Mouse (Mus musculus) hindbrain, embryonic 12.5 days (tissue): ENCODE measurements at regions not wholly inside any gene's neighbourhood (a gene's known extent, or its start where the extent isn't known, plus 50 kb on each side); places are given as distances from the start of the nearest gene placed in this dataset.

Experiments
- ATAC-seq: fragments of 200-750 bp; cut with Nextera tagmentation; 2 replicates; pipeline ENCODE4 v1.8.0; 2017; ENCODE audit warnings: moderate TSS enrichment; ENCODE audit not compliant: low FRiP score
- H3K27ac ChIP-seq: fragments of 300-500 bp; sonication (generic); 2 replicates; pipeline ENCODE4 v1.5.1; 2016; ENCODE audit warnings: mild to moderate bottlenecking
- H3K27me3 ChIP-seq: fragments of 300-500 bp; sonication (generic); 2 replicates; pipeline ENCODE4 v1.6.1; 2016; ENCODE audit warnings: mild to moderate bottlenecking
- H3K36me3 ChIP-seq: fragments of 300-500 bp; sonication (generic); 2 replicates; pipeline ENCODE4 v1.6.1; 2016; ENCODE audit warnings: mild to moderate bottlenecking
- H3K4me1 ChIP-seq: fragments of 300-500 bp; sonication (generic); 2 replicates; pipeline ENCODE4 v1.6.1; 2016
- H3K4me2 ChIP-seq: fragments of 300-500 bp; sonication (generic); replicated peaks from 2 replicates; pipeline ENCODE4 v1.6.1; 2016; ENCODE audit warnings: mild to moderate bottlenecking
- H3K4me3 ChIP-seq: fragments of 300-500 bp; sonication (generic); 2 replicates; pipeline ENCODE4 v1.5.1; 2016; ENCODE audit warnings: mild to moderate bottlenecking
- H3K9ac ChIP-seq: fragments of 300-500 bp; sonication (generic); 2 replicates; pipeline ENCODE4 v1.6.1; 2016; ENCODE audit warnings: mild to moderate bottlenecking, moderate library complexity
- H3K9me3 ChIP-seq: fragments of 300-500 bp; sonication (generic); replicated peaks from 2 replicates; pipeline ENCODE4 v1.6.1; 2016; ENCODE audit warnings: mild to moderate bottlenecking
- WGBS: fragments of 180-500 bp; shearing (Covaris S2); methylation state at CpG from one replicate; pipeline ENCODE4 v1.1.7; 2016; 5-methylcytosine and 5-hydroxymethylcytosine counted together

DNA sequence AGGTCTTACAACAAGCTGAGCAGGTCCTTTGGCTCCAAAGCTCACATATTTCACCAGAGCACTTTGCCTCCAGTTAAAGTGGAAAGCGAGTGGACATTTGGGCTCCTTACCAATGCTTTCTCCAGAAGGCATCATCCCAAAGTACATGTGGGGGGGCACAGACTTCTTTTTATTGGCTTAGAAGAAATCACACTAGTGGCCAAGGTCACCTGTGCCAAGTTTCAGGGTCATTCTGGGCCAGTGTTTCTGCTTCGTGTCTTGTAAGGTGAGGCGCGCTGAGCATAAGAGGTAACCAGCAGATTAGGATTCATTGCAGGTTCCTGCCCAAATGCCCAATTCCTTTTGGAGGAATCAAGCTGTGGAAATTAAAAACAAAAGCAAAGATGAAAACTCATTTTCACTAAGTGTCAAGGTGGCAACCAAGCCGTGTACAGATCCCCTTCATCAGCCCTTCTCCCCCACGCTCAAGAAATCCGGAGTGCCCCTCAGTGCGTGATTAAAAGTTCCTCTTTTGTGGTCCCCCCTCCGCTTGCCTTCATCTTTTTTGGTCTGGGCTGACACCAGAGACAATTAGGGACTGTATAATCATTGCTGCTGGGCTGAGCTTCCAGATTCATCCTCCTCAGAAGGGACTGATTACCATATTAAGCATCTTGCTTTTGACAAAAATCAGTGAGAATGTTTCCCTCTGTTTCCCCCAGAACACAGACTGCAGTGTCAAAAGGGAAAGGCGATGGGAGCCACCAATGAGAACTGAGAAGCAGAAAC is 222.2 kb upstream of the Ntm start:
- H3K27me3 ChIP-seq = no peaks in the 10 kb centered on the region
- 0 out of 2 replicates have a peak, but pooled peaks cover 7% of the 10 kb centered on the region for H3K4me1 ChIP-seq
- WGBS = 70% methylated on average over 10 of the region's 10 CpGs
- no peaks in the 10 kb centered on the region for H3K36me3 ChIP-seq
- H3K4me2 ChIP-seq = no peak overlapping the region
- H3K27ac ChIP-seq = no peak overlapping the region
- no peak overlapping the region for H3K9ac ChIP-seq
- ATAC-seq = no peak
- H3K4me3 ChIP-seq = no peak overlapping the region
- H3K9me3 ChIP-seq = no peaks in the 10 kb centered on the region

DNA sequence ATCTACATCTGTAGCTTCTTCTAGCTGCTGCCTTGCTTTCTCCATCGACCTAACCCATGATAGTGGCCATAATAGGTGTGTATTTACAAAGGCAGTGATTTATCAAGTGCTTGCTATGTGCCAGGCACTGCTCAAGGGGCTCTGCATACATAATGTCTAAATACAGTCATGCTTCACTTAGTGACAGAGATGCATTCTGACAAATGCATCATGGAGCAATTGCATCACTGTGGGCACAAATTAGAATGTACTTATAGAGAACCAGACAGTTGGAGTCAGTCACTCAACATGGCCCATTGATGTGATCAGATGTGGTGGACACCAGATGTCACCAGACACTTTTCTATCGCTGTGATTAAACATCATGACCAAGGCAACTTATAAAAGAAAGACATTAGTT is 223.3 kb upstream of the Ntm start:
- no peak overlapping the region for H3K4me3 ChIP-seq
- no peak overlapping the region for H3K27ac ChIP-seq
- ATAC-seq = no peak
- no peak overlapping the region for H3K9ac ChIP-seq
- H3K27me3 ChIP-seq = no peaks in the 10 kb centered on the region
- no peaks in the 10 kb centered on the region for H3K9me3 ChIP-seq
- no peak overlapping the region for H3K4me2 ChIP-seq
- 0 out of 2 replicates have a peak, but pooled peaks cover 7% of the 10 kb centered on the region for H3K4me1 ChIP-seq
- WGBS = 84% methylated on average over 2 of the region's 2 CpGs
- no peaks in the 10 kb centered on the region for H3K36me3 ChIP-seq

DNA sequence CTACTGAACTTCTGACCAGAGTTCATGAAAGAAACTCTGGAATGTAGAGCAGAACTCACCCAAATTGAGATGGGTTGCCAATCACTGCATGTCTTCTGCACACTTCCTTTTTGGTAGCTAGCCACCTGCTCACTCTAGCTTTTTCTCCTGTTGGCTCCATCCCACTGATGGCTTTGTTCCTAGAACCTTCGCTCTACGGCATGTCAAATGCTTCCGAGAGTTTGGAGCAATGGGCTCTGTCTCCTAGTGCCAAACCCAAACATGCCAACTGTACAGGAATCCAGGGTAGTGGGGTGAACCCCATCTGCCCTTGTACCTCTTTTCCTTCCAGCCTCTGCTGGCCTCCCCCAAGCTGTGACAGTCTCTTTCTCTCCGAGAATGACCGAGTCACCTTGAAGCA is 227.1 kb upstream of the Ntm start:
- no peaks in the 10 kb centered on the region for H3K36me3 ChIP-seq
- H3K4me2 ChIP-seq = no peak overlapping the region
- no peaks in the 10 kb centered on the region for H3K27me3 ChIP-seq
- no peaks in the 10 kb centered on the region for H3K9me3 ChIP-seq
- no peak overlapping the region for H3K4me3 ChIP-seq
- no peak for ATAC-seq
- 0 out of 2 replicates have a peak, but pooled peaks cover 3% of the 10 kb centered on the region for H3K4me1 ChIP-seq
- H3K9ac ChIP-seq = no peak overlapping the region
- no peak overlapping the region for H3K27ac ChIP-seq
- WGBS = 97% methylated on average over 5 of the region's 5 CpGs

DNA sequence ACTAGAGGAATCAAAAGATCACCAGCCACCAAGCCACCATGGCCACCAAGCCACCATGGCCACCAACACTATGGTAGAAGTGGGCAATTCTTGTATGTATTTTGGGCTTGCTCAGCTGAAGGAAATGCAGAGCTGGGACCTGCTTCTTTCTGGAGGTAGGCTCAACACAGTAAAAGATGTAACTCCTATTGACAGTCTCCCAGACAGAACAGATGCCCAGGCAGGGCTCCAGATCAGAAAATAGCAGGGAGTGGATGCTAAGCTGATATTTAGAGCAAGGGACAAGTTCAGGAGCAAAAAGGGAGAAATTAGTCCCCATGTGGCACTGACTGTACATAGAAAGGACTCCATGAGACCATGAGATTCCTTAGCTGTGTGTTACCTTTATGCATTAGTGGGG is 228.2 kb upstream of the Ntm start:
- H3K9me3 ChIP-seq = no peaks in the 10 kb centered on the region
- no peak overlapping the region for H3K27ac ChIP-seq
- H3K4me3 ChIP-seq = no peak overlapping the region
- H3K4me2 ChIP-seq = no peak overlapping the region
- H3K27me3 ChIP-seq = no peaks in the 10 kb centered on the region
- no peak for ATAC-seq
- H3K36me3 ChIP-seq = no peaks in the 10 kb centered on the region
- H3K4me1 ChIP-seq = no peaks in the 10 kb centered on the region
- no peak overlapping the region for H3K9ac ChIP-seq

DNA sequence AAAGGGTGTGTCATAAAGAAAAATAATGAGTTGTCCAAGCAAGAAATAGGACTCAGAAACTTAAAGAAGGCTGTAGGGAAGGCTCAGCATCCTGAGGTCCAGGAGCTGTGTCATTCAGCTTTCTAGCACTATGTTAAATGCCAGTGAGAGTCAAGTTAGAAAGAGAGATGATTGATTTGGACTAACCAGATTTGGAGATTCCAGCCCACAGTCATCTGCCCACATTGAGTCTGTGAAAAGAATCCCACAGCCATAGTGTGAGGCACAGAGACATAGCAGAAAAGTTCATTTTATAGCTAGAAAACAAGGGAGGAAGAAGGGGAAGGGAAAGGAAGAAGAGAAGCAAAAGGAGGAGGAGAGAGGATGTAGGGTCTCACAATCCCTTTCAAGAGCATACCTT is 229.0 kb upstream of the Ntm start:
- H3K27me3 ChIP-seq = no peaks in the 10 kb centered on the region
- H3K4me1 ChIP-seq = no peaks in the 10 kb centered on the region
- no peak overlapping the region for H3K4me3 ChIP-seq
- H3K4me2 ChIP-seq = no peak overlapping the region
- no peak for ATAC-seq
- H3K27ac ChIP-seq = no peak overlapping the region
- H3K9ac ChIP-seq = no peak overlapping the region
- no peaks in the 10 kb centered on the region for H3K9me3 ChIP-seq
- no peaks in the 10 kb centered on the region for H3K36me3 ChIP-seq

DNA sequence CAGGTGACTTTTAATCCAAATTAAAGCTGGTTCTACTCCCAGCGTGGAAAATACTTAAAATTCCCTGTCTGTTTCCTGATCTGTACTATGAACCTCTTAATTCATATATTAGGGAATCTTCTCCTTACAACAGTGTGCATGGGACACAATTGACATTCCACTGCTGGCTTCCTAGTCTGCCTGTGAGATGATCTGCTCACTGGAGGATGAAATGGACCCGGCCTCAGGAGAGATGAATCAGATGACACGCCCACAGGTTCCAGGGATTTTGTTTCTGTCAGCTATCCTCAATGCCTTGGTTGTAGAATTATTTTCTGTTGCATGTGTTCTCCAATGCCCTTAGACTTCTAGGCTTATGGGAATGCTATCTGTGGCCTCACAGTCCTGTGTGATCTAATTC is 231.9 kb upstream of the Ntm start:
- H3K27me3 ChIP-seq = no peaks in the 10 kb centered on the region
- H3K9ac ChIP-seq = no peak overlapping the region
- no peak overlapping the region for H3K4me2 ChIP-seq
- H3K4me1 ChIP-seq = no peaks in the 10 kb centered on the region
- no peaks in the 10 kb centered on the region for H3K36me3 ChIP-seq
- no peak overlapping the region for H3K4me3 ChIP-seq
- no peak overlapping the region for H3K27ac ChIP-seq
- WGBS = 76% methylated on average over 3 of the region's 3 CpGs
- ATAC-seq = no peak
- no peaks in the 10 kb centered on the region for H3K9me3 ChIP-seq

DNA sequence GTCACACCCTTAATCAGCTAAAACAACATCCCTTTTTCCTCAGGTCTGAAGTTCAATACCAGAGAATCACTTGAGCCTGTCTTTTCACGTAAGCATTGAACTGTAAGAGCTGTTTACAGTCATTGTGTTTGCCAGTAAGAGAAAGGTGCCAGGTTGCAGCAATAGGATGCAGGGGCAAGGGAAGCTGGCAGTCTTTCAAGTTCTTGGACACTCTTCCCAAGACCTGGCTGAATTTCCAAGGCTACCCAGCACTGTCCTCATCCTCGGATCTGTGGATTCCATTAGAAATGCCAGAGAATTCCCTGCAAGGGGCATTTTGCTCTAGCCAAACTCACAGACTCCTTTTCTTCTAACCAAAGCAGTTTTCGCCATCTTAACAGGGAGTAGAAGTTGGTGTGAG is 224.5 kb upstream of the Snx19 start:
- Histone ChIP-seq H3K36me3 (no peaks in the 10 kb centered on the region), H3K27ac (no peak overlapping the region), H3K4me2 (no peak overlapping the region), H3K4me3 (no peak overlapping the region), H3K9ac (no peak overlapping the region), H3K4me1 (no peaks in the 10 kb centered on the region), H3K9me3 (no peaks in the 10 kb centered on the region), H3K27me3 (no peaks in the 10 kb centered on the region)
- no peak for ATAC-seq
- WGBS = 91% methylated on average over 3 of the region's 3 CpGs

DNA sequence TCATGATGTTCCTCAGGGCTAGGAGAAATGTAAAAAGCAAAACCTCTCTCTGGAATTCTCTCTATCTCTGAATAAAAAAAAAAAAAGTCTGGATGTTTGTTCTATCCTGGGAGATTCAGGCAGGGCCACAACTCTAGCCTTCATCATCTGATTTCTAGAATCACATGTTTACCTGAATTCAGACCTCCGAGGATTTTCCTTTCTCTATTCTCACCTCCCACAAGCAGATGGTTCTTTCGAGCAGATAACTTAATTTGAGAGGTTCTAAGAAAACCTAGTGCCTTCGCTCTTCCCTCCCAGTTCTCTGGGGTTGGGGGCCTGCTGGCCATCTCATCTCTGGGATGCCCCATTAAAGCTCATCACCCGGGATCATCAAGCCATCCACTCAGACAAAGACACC is 219.3 kb upstream of the Snx19 start:
- no peak for ATAC-seq
- no peaks in the 10 kb centered on the region for H3K36me3 ChIP-seq
- no peaks in the 10 kb centered on the region for H3K27me3 ChIP-seq
- no peak overlapping the region for H3K9ac ChIP-seq
- no peaks in the 10 kb centered on the region for H3K9me3 ChIP-seq
- no peak overlapping the region for H3K27ac ChIP-seq
- 91% methylated on average over 4 of the region's 4 CpGs for WGBS
- no peak overlapping the region for H3K4me3 ChIP-seq
- H3K4me1 ChIP-seq = peaks cover 14% of the 10 kb centered on the region
- H3K4me2 ChIP-seq = no peak overlapping the region

DNA sequence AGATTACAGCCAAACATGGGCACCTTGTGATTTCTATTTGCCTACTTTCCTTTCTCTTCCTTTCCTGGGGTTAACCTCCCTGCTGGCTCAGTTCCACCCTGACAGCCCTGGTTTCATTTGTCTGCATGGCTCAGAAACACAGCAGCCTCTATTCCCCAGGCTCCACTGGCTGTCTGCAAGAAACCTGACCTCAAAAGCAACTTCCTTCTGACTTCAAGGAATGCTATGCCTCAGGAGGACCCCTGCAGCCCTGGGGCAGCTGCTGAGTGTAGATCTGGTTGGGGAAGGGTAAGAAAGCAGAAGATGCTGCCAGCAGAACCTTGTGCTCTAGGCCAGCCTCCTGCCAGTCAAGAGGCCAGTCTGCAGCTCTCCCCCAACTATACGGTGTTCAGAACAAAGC is 217.1 kb upstream of the Snx19 start:
- H3K27ac ChIP-seq = no peak overlapping the region
- H3K9ac ChIP-seq = no peak overlapping the region
- no peak overlapping the region for H3K4me2 ChIP-seq
- WGBS = 17% methylated on average over 1 of the region's 1 CpGs
- peaks cover 14% of the 10 kb centered on the region for H3K4me1 ChIP-seq
- H3K9me3 ChIP-seq = no peaks in the 10 kb centered on the region
- H3K4me3 ChIP-seq = no peak overlapping the region
- H3K36me3 ChIP-seq = no peaks in the 10 kb centered on the region
- ATAC-seq = no peak
- no peaks in the 10 kb centered on the region for H3K27me3 ChIP-seq

DNA sequence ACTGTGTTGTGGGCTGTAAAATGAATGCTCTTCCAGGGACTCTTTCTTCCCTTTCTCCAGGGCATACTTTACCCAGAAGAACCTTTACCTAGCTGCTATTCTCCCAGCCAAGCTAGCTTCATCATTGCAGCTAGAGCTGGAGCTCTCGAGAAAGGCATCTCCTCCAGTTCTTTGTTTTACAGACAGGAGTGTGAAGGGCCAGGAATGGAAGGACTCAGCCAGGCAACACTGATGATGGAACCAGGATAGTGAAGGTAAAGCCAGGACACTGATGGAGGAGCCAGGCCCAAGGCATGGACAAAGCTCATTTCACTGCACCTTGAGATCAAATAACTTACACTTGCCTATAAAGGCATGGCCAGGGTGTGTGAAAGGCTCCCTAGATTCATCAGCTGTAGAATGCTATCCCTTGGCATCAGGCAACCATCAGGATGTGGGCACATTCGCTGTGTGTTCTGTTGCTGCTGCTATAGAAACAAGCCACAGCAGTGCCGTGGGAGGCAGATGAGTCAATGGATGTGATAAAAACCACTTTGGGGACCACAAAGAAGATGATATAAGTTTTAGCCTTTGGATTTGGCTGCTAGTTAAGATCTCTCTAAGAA is 214.3 kb upstream of the Snx19 start:
- Histone ChIP-seq H3K36me3 (no peaks in the 10 kb centered on the region), H3K27ac (no peak overlapping the region), H3K4me1 (peaks cover 14% of the 10 kb centered on the region), H3K9me3 (no peaks in the 10 kb centered on the region), H3K4me2 (no peak overlapping the region), H3K9ac (no peak overlapping the region), H3K27me3 (no peaks in the 10 kb centered on the region), H3K4me3 (no peak overlapping the region)
- WGBS = 86% methylated on average over 3 of the region's 3 CpGs
- no peak for ATAC-seq

DNA sequence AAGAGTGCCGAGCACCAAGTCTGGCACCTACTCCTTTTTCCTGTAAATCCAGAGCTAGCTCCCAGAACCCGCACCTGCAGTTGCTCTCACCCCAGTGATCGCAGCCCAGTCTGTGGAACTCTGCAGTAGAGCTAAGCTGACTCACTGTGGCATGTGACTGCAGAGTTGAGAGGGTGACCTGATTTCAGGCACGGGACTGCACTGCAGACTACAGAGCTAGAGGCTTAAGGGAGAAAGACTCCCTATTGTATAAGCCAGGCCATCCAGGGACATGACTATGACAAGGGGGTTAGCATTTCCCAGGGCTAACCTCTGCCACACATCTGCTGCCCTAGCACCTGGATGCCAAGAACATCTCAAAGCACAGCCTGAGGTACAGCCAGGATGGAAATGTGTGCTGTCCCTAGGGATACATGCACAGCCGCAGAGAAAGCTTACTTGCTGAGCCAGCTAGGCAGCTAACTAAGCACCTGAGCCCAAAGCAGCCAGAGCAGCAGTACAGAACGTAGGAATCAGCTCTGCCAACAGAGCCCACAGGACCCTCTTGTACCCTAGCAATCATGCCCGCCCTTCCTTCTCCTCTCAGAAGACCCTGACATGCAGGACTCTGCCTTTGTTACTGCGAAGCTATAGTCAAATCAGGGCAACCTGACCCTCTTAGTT is 192.3 kb upstream of the Snx19 start:
- Histone ChIP-seq H3K9me3 (no peaks in the 10 kb centered on the region), H3K36me3 (no peaks in the 10 kb centered on the region), H3K4me1 (peaks cover 14% of the 10 kb centered on the region), H3K4me3 (no peak overlapping the region), H3K9ac (no peak overlapping the region), H3K4me2 (no peak overlapping the region), H3K27me3 (no peaks in the 10 kb centered on the region), H3K27ac (peak overlapping the region; percentile 0; the same call in 1 of the 2 replicates)
- WGBS = 74% methylated on average over 8 of the region's 8 CpGs
- ATAC-seq = peak; percentile 56; the same call in 1 of the 2 replicates

DNA sequence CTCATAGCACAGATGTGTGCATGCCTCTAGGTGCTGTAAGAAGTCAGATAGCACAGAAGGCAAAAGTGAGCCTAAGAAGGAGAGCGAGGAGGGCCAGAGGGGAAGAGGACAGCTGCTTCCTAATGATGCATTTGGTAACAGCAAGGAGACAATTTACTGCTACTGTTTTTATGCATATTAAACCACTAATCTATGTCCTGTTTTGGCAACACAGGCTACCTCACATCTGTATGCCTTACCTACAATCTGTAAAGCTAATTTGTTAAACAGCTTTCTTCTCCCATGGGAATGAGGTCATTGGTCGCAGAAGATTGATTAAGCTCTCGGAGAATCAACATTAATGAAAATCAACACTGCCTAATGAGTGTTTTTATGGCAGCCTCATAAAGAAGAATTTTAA is 191.1 kb upstream of the Snx19 start:
- Histone ChIP-seq H3K9me3 (no peaks in the 10 kb centered on the region), H3K36me3 (no peaks in the 10 kb centered on the region), H3K9ac (no peak overlapping the region), H3K4me2 (no peak overlapping the region), H3K27ac (no peak overlapping the region), H3K27me3 (no peaks in the 10 kb centered on the region), H3K4me3 (no peak overlapping the region), H3K4me1 (peaks cover 14% of the 10 kb centered on the region)
- ATAC-seq = no peak
- WGBS = 50% methylated on average over 3 of the region's 3 CpGs

DNA sequence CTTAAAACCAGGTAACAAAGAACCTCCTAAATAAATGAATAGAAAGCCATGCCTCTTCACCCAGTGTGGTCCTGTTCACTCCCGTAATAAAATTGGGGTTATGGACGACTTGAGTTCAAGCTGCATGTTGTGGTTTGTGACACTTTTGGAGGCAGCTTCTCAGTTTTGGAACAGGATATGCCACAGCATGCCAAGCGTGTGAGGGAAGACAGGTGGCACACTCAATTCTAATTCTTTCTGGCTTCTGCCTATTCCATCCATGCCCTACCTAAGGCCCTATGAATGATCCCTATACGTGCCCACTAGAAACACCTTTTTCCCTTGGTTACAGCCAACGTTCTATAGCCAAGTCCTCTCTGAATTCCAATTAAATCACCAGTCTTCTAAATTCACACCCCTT is 184.8 kb upstream of the Snx19 start:
- H3K4me3 ChIP-seq = no peak overlapping the region
- 90% methylated on average over 5 of the region's 5 CpGs for WGBS
- no peak overlapping the region for H3K4me2 ChIP-seq
- no peaks in the 10 kb centered on the region for H3K4me1 ChIP-seq
- no peak overlapping the region for H3K27ac ChIP-seq
- no peaks in the 10 kb centered on the region for H3K9me3 ChIP-seq
- no peak for ATAC-seq
- no peaks in the 10 kb centered on the region for H3K36me3 ChIP-seq
- H3K27me3 ChIP-seq = no peaks in the 10 kb centered on the region
- no peak overlapping the region for H3K9ac ChIP-seq
